Mouse (Mus musculus) CD4-positive helper T cell, adult 2 months (primary cell): ENCODE measurements at regions not wholly inside any gene's neighbourhood (a gene's known extent, or its start where the extent isn't known, plus 50 kb on each side); places are given as distances from the start of the nearest gene placed in this dataset.
"Not testable (repeated sequence)": the region's sequence is repeated elsewhere in the genome, so short reads cannot be mapped to it uniquely, and the experiment has no call there.

Source experiments
- DNase-seq: peaks from one replicate; pipeline ENCODE4 v3.0.0-alpha.2; 2012; ENCODE audit warnings: low read depth, missing footprints, low spot score

GRCm38 (mm10) chr16:12516834-12517685 is 533.1 kb downstream of the Shisa9 start:
- DNase-seq: no peak

GRCm38 (mm10) chr16:12518264-12518663 is 534.4 kb downstream of the Shisa9 start:
- no peak for DNase-seq

GRCm38 (mm10) chr16:12521711-12522476 is 538.0 kb downstream of the Shisa9 start:
- no peak for DNase-seq

GRCm38 (mm10) chr16:12548462-12548861 is 561.0 kb upstream of the Ercc4 start:
- no peak for DNase-seq

- DNase-seq: no peak
These were observed 520.6 kb upstream of the Ercc4 start for GRCm38 (mm10) chr16:12588889-12589288.

GRCm38 (mm10) chr16:12608259-12608658 is 501.2 kb upstream of the Ercc4 start:
- DNase-seq: no peak

GRCm38 (mm10) chr16:12611106-12611505 is 498.4 kb upstream of the Ercc4 start:
- DNase-seq: no peak

GRCm38 (mm10) chr16:12617781-12618180 is 491.7 kb upstream of the Ercc4 start:
- no peak for DNase-seq

- DNase-seq: no peak
These were observed 477.0 kb upstream of the Ercc4 start for GRCm38 (mm10) chr16:12632533-12632932.

GRCm38 (mm10) chr16:12638971-12639640 is 470.4 kb upstream of the Ercc4 start:
- no peak for DNase-seq

GRCm38 (mm10) chr16:12643053-12643452 is 466.4 kb upstream of the Ercc4 start:
- no peak for DNase-seq

- no peak for DNase-seq
These were observed 464.9 kb upstream of the Ercc4 start for GRCm38 (mm10) chr16:12644621-12645020.

GRCm38 (mm10) chr16:12652180-12652579 is 457.3 kb upstream of the Ercc4 start:
- DNase-seq: no peak

GRCm38 (mm10) chr16:12673656-12674055 is 435.8 kb upstream of the Ercc4 start:
- not testable (repeated sequence) for DNase-seq

GRCm38 (mm10) chr16:12681474-12681873 is 428.0 kb upstream of the Ercc4 start:
- no peak for DNase-seq

- no peak for DNase-seq
These were observed 423.7 kb upstream of the Ercc4 start for GRCm38 (mm10) chr16:12685816-12686215.

GRCm38 (mm10) chr16:12691776-12692175 is 417.7 kb upstream of the Ercc4 start:
- DNase-seq: no peak

- no peak for DNase-seq
These were observed 416.7 kb upstream of the Ercc4 start for GRCm38 (mm10) chr16:12692739-12693292.

- DNase-seq: no peak
These were observed 416.1 kb upstream of the Ercc4 start for GRCm38 (mm10) chr16:12693346-12693745.

GRCm38 (mm10) chr16:12694646-12695045 is 414.8 kb upstream of the Ercc4 start:
- DNase-seq: no peak

GRCm38 (mm10) chr16:12696939-12697621 is 412.4 kb upstream of the Ercc4 start:
- DNase-seq: no peak
